Mouse (Mus musculus) T-helper 1 cell (primary cell): ENCODE data around the gene Galp.
"Not testable (repeated sequence)": the region's sequence is repeated elsewhere in the genome, so short reads cannot be mapped to it uniquely, and the experiment has no call there.

Experiments used
- in situ Hi-C: fragments of 300-600 bp; cut with MboI, MseI; formaldehyde crosslinking; loops from one replicate; pipeline ENCODE4 v1.15.1; 2025; ENCODE audit warnings: high pct_unique_total_duplicates

The Galp gene

GRCm38 (mm10) chr7:6173872-6174271, 23.0 kb upstream of the Galp start:
- in situ Hi-C loops: loop anchor here (25.0 kb wide), 1 partner anchor 1087 kb away; the partner anchor contains the start of gene Epn1

- in situ Hi-C loops: loop anchor here (25.0 kb wide), 1 partner anchor 1087 kb away; the partner anchor contains the start of gene Epn1
Observed at GRCm38 (mm10) chr7:6174365-6174987, 22.4 kb upstream of the Galp start.

- in situ Hi-C loops: no loop called here
Observed at GRCm38 (mm10) chr7:6179013-6179412, 17.9 kb upstream of the Galp start.

GRCm38 (mm10) chr7:6182882-6183281, 14.0 kb upstream of the Galp start:
- in situ Hi-C loops: no loop called here

- in situ Hi-C loops: no loop called here
Observed at GRCm38 (mm10) chr7:6183802-6184201, 13.1 kb upstream of the Galp start.

- in situ Hi-C loops: no loop called here
Observed at GRCm38 (mm10) chr7:6184521-6184920, 12.4 kb upstream of the Galp start.

- in situ Hi-C loops: no loop called here
Observed at GRCm38 (mm10) chr7:6185391-6185790, 11.5 kb upstream of the Galp start.

- in situ Hi-C loops: no loop called here
Observed at GRCm38 (mm10) chr7:6186176-6186575, 10.7 kb upstream of the Galp start.

- in situ Hi-C loops: no loop called here
Observed at GRCm38 (mm10) chr7:6186756-6187155, 10.1 kb upstream of the Galp start.

- in situ Hi-C loops: no loop called here
Observed at GRCm38 (mm10) chr7:6189542-6189941, 7.3 kb upstream of the Galp start.

- in situ Hi-C loops: loop anchor here (5.0 kb wide), 1 partner anchor 64 kb away; no protein-coding TSS in a partner anchor
Observed at GRCm38 (mm10) chr7:6191376-6191775, 5.5 kb upstream of the Galp start.

- in situ Hi-C loops: loop anchor here (5.0 kb wide), 1 partner anchor 67 kb away; no protein-coding TSS in a partner anchor
Observed at GRCm38 (mm10) chr7:6194129-6194528, 2.8 kb upstream of the Galp start.

GRCm38 (mm10) chr7:6195777-6196176, 1.1 kb upstream of the Galp start:
- in situ Hi-C loops: no loop called here

GRCm38 (mm10) chr7:6204200-6204599, 7.3 kb downstream of the Galp start:
- in situ Hi-C loops: no loop called here

GRCm38 (mm10) chr7:6213144-6213543, 16.3 kb downstream of the Galp start:
- in situ Hi-C loops: no loop called here

GRCm38 (mm10) chr7:6214691-6215090, 17.8 kb downstream of the Galp start:
- in situ Hi-C loops: not testable (repeated sequence)

GRCm38 (mm10) chr7:6220147-6220546, 23.3 kb downstream of the Galp start:
- in situ Hi-C loops: no loop called here

GRCm38 (mm10) chr7:6221978-6222377, 25.1 kb downstream of the Galp start, which contains the start of gene Zscan5b:
Gene Zscan5b, plus strand, starts transcription at chr7:6222278.
- in situ Hi-C loops: no loop called here

- in situ Hi-C loops: not testable (repeated sequence)
Observed at GRCm38 (mm10) chr7:6228491-6228890, 31.6 kb downstream of the Galp start.

GRCm38 (mm10) chr7:6239787-6240186, 42.9 kb downstream of the Galp start:
- in situ Hi-C loops: no loop called here

- in situ Hi-C loops: not testable (repeated sequence)
Observed at GRCm38 (mm10) chr7:6240841-6241425, 44.0 kb downstream of the Galp start.

- in situ Hi-C loops: no loop called here
Observed at GRCm38 (mm10) chr7:6244361-6245292, 47.7 kb downstream of the Galp start.
